Mouse (Mus musculus): ENCODE results near the gene Tmem233.

Gene Tmem233

DNA sequence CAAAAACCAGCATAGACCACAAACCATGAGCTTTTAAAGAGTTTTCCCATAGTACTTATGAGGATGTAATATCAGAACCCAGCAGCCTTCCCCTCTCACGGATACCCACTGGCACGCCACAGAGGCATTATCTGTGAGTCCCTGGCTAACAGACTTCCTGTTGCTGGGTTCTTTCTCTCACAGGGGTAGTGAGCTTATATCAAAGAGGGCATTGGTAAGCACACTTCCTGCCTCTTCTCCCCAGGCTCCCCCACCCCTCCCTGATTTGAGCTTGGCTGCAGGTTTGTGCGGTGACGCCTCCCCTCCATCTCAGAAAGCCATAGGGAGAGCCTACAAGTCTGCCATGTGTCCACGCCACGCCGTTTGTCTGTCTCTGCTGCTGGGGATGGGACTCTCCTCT lies 54.0 kb downstream of the Tmem233 start:
- DNase-seq (ENCODE audit: low read depth, low spot score): no peak

- DNase-seq (ENCODE audit: low read depth, low spot score): no peak
Measured at GRCm38 (mm10) chr5:116026561-116026960, 56.5 kb downstream of the Tmem233 start.

DNA sequence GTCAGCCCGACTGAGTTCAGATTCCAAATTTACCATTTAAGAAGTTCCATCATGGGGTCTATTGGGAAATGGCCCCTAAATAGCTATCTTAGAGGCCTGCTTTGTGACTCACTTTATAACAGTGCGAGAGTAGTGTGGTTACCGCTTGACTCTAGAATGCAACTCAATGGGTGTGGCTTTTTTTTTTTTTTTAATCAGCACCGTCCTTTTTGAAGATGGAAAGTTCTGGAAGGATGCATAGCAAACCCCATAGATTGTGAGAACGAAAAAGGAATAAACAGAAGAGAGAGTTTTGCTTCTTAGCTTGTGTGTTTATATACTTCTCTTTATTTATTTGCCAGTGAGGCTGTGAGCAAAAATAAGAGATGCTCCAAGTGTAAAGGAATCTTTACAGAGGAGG lies 56.9 kb downstream of the Tmem233 start:
- no peak for DNase-seq (ENCODE audit: low read depth, low spot score)

DNA sequence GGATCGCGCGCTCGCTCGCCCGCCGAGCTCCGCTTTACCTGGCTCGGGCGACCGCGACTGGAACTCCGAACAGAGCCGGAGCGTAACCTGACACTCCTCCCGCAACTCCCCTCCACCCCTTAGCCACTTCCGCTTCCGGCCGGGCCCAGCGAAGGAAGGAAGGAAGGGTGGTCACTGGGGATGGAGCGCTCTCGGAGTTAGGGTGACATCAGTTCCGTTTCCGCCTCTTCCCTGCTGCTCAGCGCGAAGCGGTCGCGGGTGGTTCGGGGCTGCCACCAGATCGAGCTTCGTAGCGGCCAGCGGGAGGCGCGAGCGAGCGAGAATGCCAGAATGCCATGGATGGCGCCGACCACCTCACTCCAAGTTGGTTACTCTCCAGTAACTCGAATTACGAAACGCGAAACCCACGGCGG lies 58.7 kb downstream of the Tmem233 start, which contains the start of gene Prkab1:
TSS of gene Prkab1 (minus strand) at position 182 of the 413 bp plus-strand sequence.
- peak; percentile 99 for DNase-seq (ENCODE audit: low read depth, low spot score)

GRCm38 (mm10) chr5:116023821-116024284 lies 59.2 kb downstream of the Tmem233 start:
- peak; percentile 34 for DNase-seq (ENCODE audit: low read depth, low spot score)

- DNase-seq (ENCODE audit: low read depth, low spot score): peak; percentile 59
Measured at GRCm38 (mm10) chr5:116023251-116023661, 59.8 kb downstream of the Tmem233 start.

DNA sequence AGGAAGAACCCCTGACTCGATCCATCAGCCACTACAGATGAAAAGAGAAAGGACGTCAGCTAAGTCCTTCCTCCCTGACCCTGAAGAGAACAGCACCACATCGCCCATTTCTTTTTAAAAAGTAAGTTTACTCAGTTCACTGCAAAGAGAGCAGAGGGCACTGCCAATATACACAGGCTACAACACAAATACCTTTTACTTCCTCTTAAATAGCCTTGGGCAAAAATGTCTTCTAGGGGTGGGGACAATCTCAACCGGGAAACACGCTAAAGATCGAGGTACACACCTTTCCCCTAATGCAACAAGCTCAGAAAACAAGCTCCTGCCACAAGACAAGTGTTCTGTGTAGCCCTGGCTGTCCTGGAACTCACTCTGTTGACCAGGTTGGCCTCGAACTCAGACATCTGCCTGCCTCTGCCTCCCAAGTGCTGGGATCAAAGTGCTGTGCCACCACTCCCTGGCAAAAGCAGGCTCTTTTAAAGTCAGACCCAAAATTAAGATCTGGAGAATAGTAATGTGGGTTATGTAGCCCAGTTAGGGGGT lies 60.3 kb downstream of the Tmem233 start:
- no peak for DNase-seq (ENCODE audit: low read depth, low spot score)

- no peak for DNase-seq (ENCODE audit: low read depth, low spot score)
Measured at GRCm38 (mm10) chr5:116022131-116022530, 60.9 kb downstream of the Tmem233 start.

GRCm38 (mm10) chr5:116021552-116021951 lies 61.5 kb downstream of the Tmem233 start:
- DNase-seq (ENCODE audit: low read depth, low spot score): no peak

DNA sequence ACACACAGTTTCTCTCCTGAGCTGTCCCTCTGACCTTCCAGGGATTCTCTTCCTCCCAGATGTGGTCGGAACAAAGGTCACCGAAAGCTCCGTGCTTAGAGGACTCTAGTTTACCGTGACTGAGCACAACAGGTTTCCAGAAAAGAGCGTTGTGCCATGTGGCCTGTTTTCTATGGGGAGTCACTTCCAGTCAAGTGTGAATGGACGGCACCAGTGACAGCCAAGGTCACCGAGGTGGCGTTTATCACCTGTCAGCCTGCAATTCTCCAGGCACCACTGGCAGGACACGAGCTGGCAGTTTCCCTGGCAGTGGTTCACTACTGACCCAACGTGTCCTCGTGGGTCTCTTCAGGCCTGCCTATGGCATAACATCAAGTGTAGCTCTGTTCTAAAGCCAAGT lies 63.7 kb downstream of the Tmem233 start:
- no peak for DNase-seq (ENCODE audit: low read depth, low spot score)

DNA sequence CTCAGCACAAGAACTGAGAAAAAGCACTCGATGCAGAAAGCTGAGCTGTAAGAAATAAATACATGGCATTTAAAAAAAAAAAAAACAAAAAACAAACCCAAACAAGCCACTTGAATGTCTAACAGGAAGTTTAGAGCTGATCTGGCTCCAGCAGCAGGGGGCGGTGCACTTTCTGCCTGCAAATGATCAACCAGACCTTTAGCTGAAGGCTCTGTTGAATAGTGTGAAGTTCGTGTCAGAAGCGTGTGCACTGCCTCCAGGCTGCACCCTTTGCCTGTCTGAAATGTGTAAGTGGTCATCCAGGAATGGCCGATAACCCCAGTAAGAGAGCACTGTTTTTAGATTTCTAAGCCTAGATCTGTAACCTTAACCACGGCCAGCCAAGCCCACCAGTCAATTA lies 64.3 kb downstream of the Tmem233 start:
- no peak for DNase-seq (ENCODE audit: low read depth, low spot score)

GRCm38 (mm10) chr5:116018196-116018595 lies 64.8 kb downstream of the Tmem233 start:
- DNase-seq (ENCODE audit: low read depth, low spot score): no peak

DNA sequence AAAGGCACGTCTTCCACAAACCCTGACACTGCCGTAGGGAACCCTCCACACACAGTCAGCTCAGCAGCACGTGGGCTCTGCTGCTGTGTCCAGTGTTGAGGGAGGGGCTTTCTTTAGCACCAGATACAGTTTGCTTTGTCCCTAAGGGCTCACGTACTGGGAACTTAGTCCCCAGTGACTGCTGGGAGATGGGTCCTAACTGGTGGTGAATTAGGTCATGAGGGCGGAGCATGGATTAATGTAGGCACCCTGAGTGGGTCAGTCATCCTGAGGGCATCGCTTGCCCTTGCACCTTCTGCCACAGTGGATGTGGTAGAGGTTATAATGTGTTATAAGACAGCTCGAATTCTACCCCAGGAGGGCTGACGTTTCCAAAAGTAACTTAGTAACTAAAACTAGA lies 65.7 kb downstream of the Tmem233 start:
- no peak for DNase-seq (ENCODE audit: low read depth, low spot score)

DNA sequence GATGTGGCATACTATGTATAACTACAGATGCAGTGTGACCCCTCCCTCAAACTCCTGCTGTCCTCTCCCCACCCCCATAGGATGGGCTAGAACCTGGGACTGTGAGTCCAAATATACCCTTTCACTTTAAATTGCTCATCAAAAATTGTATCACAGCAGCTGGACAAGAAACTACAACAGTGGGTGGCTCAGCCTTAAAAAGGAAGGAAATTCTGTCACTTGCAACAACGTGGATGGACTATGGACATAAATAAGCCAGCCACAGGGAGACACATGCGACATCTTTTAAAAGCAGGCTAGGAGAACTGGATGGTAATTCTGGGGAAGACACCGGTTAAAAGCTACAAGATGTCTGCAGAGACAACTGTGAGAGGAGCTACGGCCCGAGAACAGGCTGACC lies 66.5 kb downstream of the Tmem233 start:
- no peak for DNase-seq (ENCODE audit: low read depth, low spot score)

- DNase-seq (ENCODE audit: low read depth, low spot score): no peak
Measured at GRCm38 (mm10) chr5:116014237-116014636, 68.8 kb downstream of the Tmem233 start.

DNA sequence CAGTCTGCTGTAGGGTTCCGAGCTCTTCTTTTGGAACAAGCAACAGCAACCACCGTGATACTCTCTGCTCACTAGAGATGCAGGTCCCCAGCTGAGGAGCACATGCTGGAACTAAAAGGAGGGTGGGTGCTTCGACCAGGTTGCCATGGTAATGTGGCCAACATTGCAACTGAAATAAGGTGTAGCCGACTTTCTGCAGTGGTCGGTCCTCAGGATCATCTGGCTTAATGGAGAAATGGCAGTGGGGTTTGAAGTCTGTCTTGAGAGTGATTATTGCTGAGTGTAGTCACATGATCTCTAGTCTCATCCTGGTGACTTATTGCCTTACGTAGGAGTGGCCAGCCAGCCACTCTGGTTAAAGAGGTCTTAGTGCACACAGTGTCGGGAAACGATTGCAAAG lies 69.2 kb downstream of the Tmem233 start:
- DNase-seq (ENCODE audit: low read depth, low spot score): no peak

- DNase-seq (ENCODE audit: low read depth, low spot score): no peak
Measured at GRCm38 (mm10) chr5:116012503-116012902, 70.5 kb downstream of the Tmem233 start.

GRCm38 (mm10) chr5:116011700-116012099 lies 71.3 kb downstream of the Tmem233 start:
- DNase-seq (ENCODE audit: low read depth, low spot score): no peak

DNA sequence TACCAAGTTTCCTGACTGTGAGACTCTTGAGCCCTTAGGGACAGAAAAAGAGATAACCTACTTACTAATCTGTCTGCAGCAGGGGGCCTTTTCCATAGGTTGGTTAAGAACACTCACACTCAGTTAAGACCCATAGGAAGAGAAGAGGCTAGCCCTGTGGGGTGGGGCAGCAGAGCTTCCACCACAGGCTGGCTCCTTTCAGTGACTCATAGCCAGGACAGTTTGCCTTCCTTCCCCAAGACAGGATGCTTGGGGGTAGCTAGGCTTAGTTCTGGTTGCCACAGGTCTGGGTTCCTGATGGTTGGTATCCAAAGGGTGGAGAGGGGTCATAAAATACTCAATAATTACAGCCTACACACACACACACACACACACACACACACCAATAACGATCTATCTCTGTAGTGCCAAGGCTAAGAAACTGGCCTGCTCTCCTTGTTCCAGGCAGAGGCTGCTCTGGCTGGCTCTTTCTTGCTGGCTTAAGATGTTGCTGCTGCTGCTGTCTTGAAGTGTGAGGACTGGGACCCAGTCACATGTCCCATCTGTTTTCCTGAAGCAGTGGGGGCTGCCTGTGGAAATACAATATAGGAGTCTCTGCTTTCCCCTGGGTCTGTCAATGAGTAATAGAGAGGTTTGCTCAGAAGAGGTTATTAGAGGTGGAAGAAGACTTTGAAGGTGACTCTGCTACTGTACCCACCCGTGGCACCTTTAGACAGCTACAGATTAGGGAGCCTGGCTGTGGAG lies 73.0 kb downstream of the Tmem233 start:
- DNase-seq (ENCODE audit: low read depth, low spot score): peak; percentile 71

- peak; percentile 89 for DNase-seq (ENCODE audit: low read depth, low spot score)
Measured at GRCm38 (mm10) chr5:116009091-116009851, 73.8 kb downstream of the Tmem233 start.

DNA sequence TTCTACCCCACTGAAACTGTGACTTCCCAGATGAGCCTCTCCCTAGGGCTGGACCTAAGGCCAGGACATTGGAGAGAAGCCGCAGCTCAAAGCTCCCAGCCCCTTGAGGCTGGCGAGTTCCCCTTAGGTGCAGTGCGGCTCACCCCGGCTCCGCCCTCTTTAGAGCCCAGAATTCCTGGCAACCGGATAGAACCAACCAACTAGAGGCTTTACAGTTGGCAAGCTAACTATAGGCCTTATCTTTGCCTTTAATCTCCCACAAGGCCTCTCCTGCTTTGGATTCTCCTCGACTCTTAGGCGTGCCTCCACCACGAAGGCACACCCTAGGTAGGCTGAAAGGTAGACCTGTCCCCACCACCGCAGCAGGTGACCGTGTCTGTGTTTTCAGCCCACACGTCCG lies 75.3 kb downstream of the Tmem233 start:
- DNase-seq (ENCODE audit: low read depth, low spot score): no peak

- DNase-seq (ENCODE audit: low read depth, low spot score): no peak
Measured at GRCm38 (mm10) chr5:116006324-116007099, 76.5 kb downstream of the Tmem233 start.
